Mouse (Mus musculus) forebrain, embryonic 15.5 days (tissue): ENCODE measurements around the gene Olfr812. TPM values are rescaled to one million over a fixed set of nuclear protein-coding genes. Genes with fewer than 3 reads are reported as not detected.
"Not testable (repeated sequence)": the region's sequence is repeated elsewhere in the genome, so short reads cannot be mapped to it uniquely, and the experiment has no call there.

Experiments used
- ATAC-seq: fragments of 200-750 bp; cut with Nextera tagmentation; replicated peaks from 2 replicates; pipeline ENCODE4 v1.8.0; 2017; ENCODE audit warnings: mild to moderate bottlenecking, moderate TSS enrichment, moderate library complexity
- H3K27ac ChIP-seq: fragments of 300-500 bp; sonication (generic); replicated peaks from 2 replicates; pipeline ENCODE4 v1.5.1; 2015; ENCODE audit warnings: mild to moderate bottlenecking, inconsistent platforms
- H3K27me3 ChIP-seq: fragments of 300-500 bp; sonication (generic); 2 replicates; pipeline ENCODE4 v1.6.1; 2015; ENCODE audit warnings: inconsistent platforms
- H3K36me3 ChIP-seq: fragments of 300-500 bp; sonication (generic); 2 replicates; pipeline ENCODE4 v1.6.1; 2015; ENCODE audit warnings: mild to moderate bottlenecking, inconsistent platforms
- H3K4me1 ChIP-seq: fragments of 300-500 bp; sonication (generic); 2 replicates; pipeline ENCODE4 v1.6.1; 2015; ENCODE audit warnings: inconsistent platforms
- H3K4me2 ChIP-seq: fragments of 300-500 bp; sonication (generic); replicated peaks from 2 replicates; pipeline ENCODE4 v1.6.1; 2015; ENCODE audit warnings: mild to moderate bottlenecking, inconsistent platforms
- H3K4me3 ChIP-seq: fragments of 300-500 bp; sonication (generic); 2 replicates; pipeline ENCODE4 v1.5.1; 2015; ENCODE audit warnings: mild to moderate bottlenecking, inconsistent platforms
- H3K9ac ChIP-seq: fragments of 300-500 bp; sonication (generic); replicated peaks from 2 replicates; pipeline ENCODE4 v1.6.1; 2015; ENCODE audit warnings: mild to moderate bottlenecking, inconsistent platforms
- H3K9me3 ChIP-seq: fragments of 300-500 bp; sonication (generic); 2 replicates; pipeline ENCODE4 v1.6.1; 2016; ENCODE audit warnings: inconsistent platforms
- WGBS: fragments of 180-500 bp; shearing (Covaris S2); methylation state at CpG from one replicate; pipeline ENCODE4 v1.1.7; 2015; ENCODE audit warnings: mixed read lengths; 5-methylcytosine and 5-hydroxymethylcytosine counted together
- polyA plus RNA-seq: library from polyadenylated mRNA; unstranded; fragments of >200 nt; fragmentation: Nextera tagmentation; extraction: Ambion mirVana; gene quantifications from 2 replicates; pipeline ENCODE4 v1.2.1, GENCODE M21; 2015

Olfr812 gene
- polyA plus RNA-seq, result not detected in 2 replicates

- Histone ChIP-seq H3K27ac (no peak within 1 kb of the TSS), H3K36me3 (no peaks in the 10 kb centered on the region), H3K9ac (no peak within 1 kb of the TSS), H3K4me1 (no peaks in the 10 kb centered on the region), H3K4me2 (no peak within 1 kb of the TSS), H3K4me3 (no peak within 1 kb of the TSS), H3K27me3 (no peaks in the 10 kb centered on the region), H3K9me3 (no peaks in the 10 kb centered on the region)
- WGBS, result 78% methylated on average over 1 of the region's 1 CpGs
- no peak for ATAC-seq
Measured at GRCm38 (mm10) chr10:129845994-129846393, at the start of gene Olfr812. Gene Olfr812, minus strand, starts transcription at chr10:129846094.

- Histone ChIP-seq H3K9me3 (no peaks in the 10 kb centered on the region), H3K36me3 (no peaks in the 10 kb centered on the region), H3K4me1 (no peaks in the 10 kb centered on the region), H3K4me2 (no peak overlapping the region), H3K27ac (no peak overlapping the region), H3K4me3 (no peak overlapping the region), H3K27me3 (no peaks in the 10 kb centered on the region), H3K9ac (no peak overlapping the region)
- no peak for ATAC-seq
- WGBS, result 89% methylated on average over 7 of the region's 7 CpGs
Measured at GRCm38 (mm10) chr10:129885934-129886333, 40.0 kb upstream of the Olfr812 start.

- not testable (repeated sequence) for H3K4me1 ChIP-seq, H3K4me2 ChIP-seq, ATAC-seq, H3K4me3 ChIP-seq, H3K36me3 ChIP-seq, H3K27me3 ChIP-seq, H3K27ac ChIP-seq, H3K9ac ChIP-seq, H3K9me3 ChIP-seq
- 88% methylated on average over 6 of the region's 6 CpGs for WGBS
Measured at GRCm38 (mm10) chr10:129885496-129885895, 39.6 kb upstream of the Olfr812 start.

- 85% methylated on average over 1 of the region's 1 CpGs for WGBS
- H3K9ac ChIP-seq, H3K36me3 ChIP-seq, H3K9me3 ChIP-seq, H3K27ac ChIP-seq, H3K4me2 ChIP-seq, ATAC-seq, H3K27me3 ChIP-seq, H3K4me3 ChIP-seq, H3K4me1 ChIP-seq: not testable (repeated sequence)
Measured at GRCm38 (mm10) chr10:129879751-129880150, 33.9 kb upstream of the Olfr812 start, which contains the start of gene Olfr814. Gene Olfr814, minus strand, starts transcription at chr10:129879851.

- Histone ChIP-seq H3K27me3 (no peaks in the 10 kb centered on the region), H3K27ac (no peak within 1 kb of the TSS), H3K36me3 (no peaks in the 10 kb centered on the region), H3K9me3 (no peaks in the 10 kb centered on the region), H3K4me1 (no peaks in the 10 kb centered on the region), H3K4me3 (no peak within 1 kb of the TSS), H3K4me2 (no peak within 1 kb of the TSS), H3K9ac (no peak within 1 kb of the TSS)
- ATAC-seq, result no peak
Measured at GRCm38 (mm10) chr10:129855067-129855466, 9.2 kb upstream of the Olfr812 start, which contains the start of gene Olfr813. Gene Olfr813, plus strand, starts transcription at chr10:129855367.

- WGBS, result 13% methylated on average over 1 of the region's 1 CpGs
- Histone ChIP-seq H3K9ac (no peak overlapping the region), H3K27me3 (no peaks in the 10 kb centered on the region), H3K4me1 (no peaks in the 10 kb centered on the region), H3K27ac (no peak overlapping the region), H3K36me3 (no peaks in the 10 kb centered on the region), H3K4me3 (no peak overlapping the region), H3K4me2 (no peak overlapping the region), H3K9me3 (no peaks in the 10 kb centered on the region)
- ATAC-seq, result no peak
Measured at GRCm38 (mm10) chr10:129847343-129847742, 1.4 kb upstream of the Olfr812 start.

GRCm38 (mm10) chr10:129804296-129804695 is 41.6 kb downstream of the Olfr812 start, which contains the start of gene Olfr811:
Gene Olfr811, minus strand, starts transcription at chr10:129804396.
- H3K4me3 ChIP-seq, result no peak within 1 kb of the TSS
- H3K9ac ChIP-seq, result no peak within 1 kb of the TSS
- H3K4me1 ChIP-seq, result no peaks in the 10 kb centered on the region
- no peaks in the 10 kb centered on the region for H3K9me3 ChIP-seq
- no peaks in the 10 kb centered on the region for H3K27me3 ChIP-seq
- ATAC-seq, result no peak
- H3K27ac ChIP-seq, result no peak within 1 kb of the TSS
- no peak within 1 kb of the TSS for H3K4me2 ChIP-seq
- WGBS, result 88% methylated on average over 4 of the region's 4 CpGs
- no peaks in the 10 kb centered on the region for H3K36me3 ChIP-seq

GRCm38 (mm10) chr10:129794817-129795216 is 51.1 kb downstream of the Olfr812 start, which contains the start of gene Olfr810:
Gene Olfr810, minus strand, starts transcription at chr10:129794917.
- no peak for ATAC-seq
- Histone ChIP-seq H3K4me2 (no peak within 1 kb of the TSS), H3K9me3 (no peaks in the 10 kb centered on the region), H3K27me3 (no peaks in the 10 kb centered on the region), H3K36me3 (no peaks in the 10 kb centered on the region), H3K4me3 (no peak within 1 kb of the TSS), H3K4me1 (no peaks in the 10 kb centered on the region), H3K27ac (no peak within 1 kb of the TSS), H3K9ac (no peak within 1 kb of the TSS)

Other genes with a start within 250 kb of the Olfr812 start
- gene Olfr796, start 233.5 kb downstream of the Olfr812 start, polyA plus RNA-seq, result not detected in 2 replicates
- gene Olfr798, start 218.2 kb downstream of the Olfr812 start, polyA plus RNA-seq, result not detected in 2 replicates
- gene Olfr799, start 208.6 kb downstream of the Olfr812 start, polyA plus RNA-seq, result not detected in 2 replicates
- gene Olfr800, start 188.4 kb downstream of the Olfr812 start, polyA plus RNA-seq, result not detected in 2 replicates
- not detected in 2 replicates for gene Olfr801, start 172.2 kb downstream of the Olfr812 start, polyA plus RNA-seq
- 0.06 TPM in 1 of 2 replicates, not detected in the other for gene Olfr802, start 157.9 kb downstream of the Olfr812 start, polyA plus RNA-seq
- not detected in 2 replicates for gene Olfr803, start 151.8 kb downstream of the Olfr812 start, polyA plus RNA-seq
- not detected in 2 replicates for gene Olfr804, start 142.9 kb downstream of the Olfr812 start, polyA plus RNA-seq
- not detected in 2 replicates for gene Olfr805, start 116.7 kb downstream of the Olfr812 start, polyA plus RNA-seq
- not detected in 2 replicates for gene Olfr806, start 104.2 kb downstream of the Olfr812 start, polyA plus RNA-seq
- gene Olfr807, start 88.3 kb downstream of the Olfr812 start, polyA plus RNA-seq, result not detected in 2 replicates
- not detected in 2 replicates for gene Olfr808, start 80.6 kb downstream of the Olfr812 start, polyA plus RNA-seq
- gene Olfr809, start 71.5 kb downstream of the Olfr812 start, polyA plus RNA-seq, result not detected in 2 replicates
- gene Olfr810, start 51.2 kb downstream of the Olfr812 start, polyA plus RNA-seq, result not detected in 2 replicates
- gene Olfr811, start 41.7 kb downstream of the Olfr812 start, polyA plus RNA-seq, result not detected in 2 replicates
- gene Olfr813, start 9.3 kb upstream of the Olfr812 start, polyA plus RNA-seq, result not detected in 2 replicates
- not detected in 2 replicates for gene Olfr814, start 33.8 kb upstream of the Olfr812 start, polyA plus RNA-seq
- gene Olfr815, start 59.8 kb upstream of the Olfr812 start, polyA plus RNA-seq, result not detected in 2 replicates
- gene Olfr816, start 69.5 kb upstream of the Olfr812 start, polyA plus RNA-seq, result not detected in 2 replicates
- gene Olfr818, start 103.0 kb upstream of the Olfr812 start, polyA plus RNA-seq, result not detected in 2 replicates
- gene Olfr819, start 121.2 kb upstream of the Olfr812 start, polyA plus RNA-seq, result not detected in 2 replicates
- not detected in 2 replicates for gene Olfr247, start 130.0 kb upstream of the Olfr812 start, polyA plus RNA-seq
- not detected in 2 replicates for gene Gm10310, start 139.0 kb upstream of the Olfr812 start, polyA plus RNA-seq
- gene Olfr820, start 166.5 kb upstream of the Olfr812 start, polyA plus RNA-seq, result not detected in 2 replicates
- not detected in 2 replicates for gene Olfr821, start 184.3 kb upstream of the Olfr812 start, polyA plus RNA-seq
- not detected in 2 replicates for gene Olfr822, start 225.1 kb upstream of the Olfr812 start, polyA plus RNA-seq